Mouse (Mus musculus) forelimb bud, embryonic 11.5 days (tissue): ENCODE measurements around the gene Gm42906.

Experiments used
- DNase-seq: peaks from one replicate; pipeline ENCODE4 v3.0.0-alpha.2; 2012; ENCODE audit warnings: low read depth, low spot score

Gene Gm42906

GRCm38 (mm10) chr5:151233400-151234031 is 194.4 kb downstream of the Gm42906 start, which contains the start of gene Stard13:
Gene Stard13, minus strand, starts transcription at chr5:151233836.
- no peak for DNase-seq

GRCm38 (mm10) chr5:151232576-151233299 is 195.2 kb downstream of the Gm42906 start:
- DNase-seq: no peak

- no peak for DNase-seq
Observed at GRCm38 (mm10) chr5:151231861-151232260, 196.1 kb downstream of the Gm42906 start.

- DNase-seq: no peak
Observed at GRCm38 (mm10) chr5:151231411-151231810, 196.6 kb downstream of the Gm42906 start.

GRCm38 (mm10) chr5:151230427-151230826 is 197.5 kb downstream of the Gm42906 start:
- DNase-seq: no peak

GRCm38 (mm10) chr5:151228367-151229005 is 199.5 kb downstream of the Gm42906 start:
- DNase-seq: no peak

GRCm38 (mm10) chr5:151223696-151224366 is 204.1 kb downstream of the Gm42906 start:
- DNase-seq: no peak

GRCm38 (mm10) chr5:151222791-151223190 is 205.2 kb downstream of the Gm42906 start:
- DNase-seq: no peak

- DNase-seq: no peak
Observed at GRCm38 (mm10) chr5:151218689-151219115, 209.3 kb downstream of the Gm42906 start.

GRCm38 (mm10) chr5:151213097-151213496 is 214.9 kb downstream of the Gm42906 start:
- DNase-seq: no peak

- no peak for DNase-seq
Observed at GRCm38 (mm10) chr5:151210869-151211268, 217.1 kb downstream of the Gm42906 start.

GRCm38 (mm10) chr5:151210060-151210459 is 217.9 kb downstream of the Gm42906 start:
- DNase-seq: no peak

GRCm38 (mm10) chr5:151205017-151205416 is 222.9 kb downstream of the Gm42906 start:
- DNase-seq: no peak

GRCm38 (mm10) chr5:151202925-151203324 is 225.0 kb downstream of the Gm42906 start:
- DNase-seq: no peak

GRCm38 (mm10) chr5:151201220-151201619 is 226.7 kb downstream of the Gm42906 start:
- DNase-seq: no peak

- DNase-seq: no peak
Observed at GRCm38 (mm10) chr5:151199235-151199634, 228.7 kb downstream of the Gm42906 start.

- no peak for DNase-seq
Observed at GRCm38 (mm10) chr5:151196603-151197272, 231.2 kb downstream of the Gm42906 start.

GRCm38 (mm10) chr5:151193885-151194520 is 234.0 kb downstream of the Gm42906 start:
- no peak for DNase-seq

- no peak for DNase-seq
Observed at GRCm38 (mm10) chr5:151192266-151192665, 235.7 kb downstream of the Gm42906 start.

GRCm38 (mm10) chr5:151190764-151191163 is 237.2 kb downstream of the Gm42906 start:
- DNase-seq: no peak

- peak; percentile 84 for DNase-seq
Observed at GRCm38 (mm10) chr5:151189789-151190378, 238.1 kb downstream of the Gm42906 start.
